Mouse (Mus musculus): ENCODE measurements at regions not wholly inside any gene's neighbourhood (a gene's known extent, or its start where the extent isn't known, plus 50 kb on each side); places are given as distances from the start of the nearest gene placed in this dataset.

- 41% methylated on average over 11 of the region's 11 CpGs for WGBS
- Histone ChIP-seq H3K27ac (no peak overlapping the region), H3K4me1 (replicated peaks) (no peaks in the 10 kb centered on the region), H3K27me3 (peaks cover 31% of the 10 kb centered on the region), H3K9ac (no peak overlapping the region), H3K4me3 (no peak overlapping the region), H3K36me3 (no peaks in the 10 kb centered on the region), H3K4me2 (no peak overlapping the region), H3K9me3 (replicated peaks) (no peaks in the 10 kb centered on the region)
- no peak for ATAC-seq (replicated peaks; ENCODE audit: insufficient number of reproducible peaks, insufficient read depth, low FRiP score, low read depth)
These were observed 94.0 kb downstream of the Mrm1 start for GRCm38 (mm10) chr11:84725177-84725792.

- Histone ChIP-seq H3K36me3 (no peaks in the 10 kb centered on the region), H3K9me3 (replicated peaks) (no peaks in the 10 kb centered on the region), H3K27me3 (peaks cover 31% of the 10 kb centered on the region), H3K4me3 (no peak overlapping the region), H3K4me1 (replicated peaks) (no peaks in the 10 kb centered on the region), H3K9ac (no peak overlapping the region), H3K4me2 (no peak overlapping the region), H3K27ac (no peak overlapping the region)
- ATAC-seq (replicated peaks; ENCODE audit: insufficient number of reproducible peaks, insufficient read depth, low FRiP score, low read depth): no peak
- 3% methylated on average over 18 of the region's 18 CpGs for WGBS
These were observed 95.2 kb downstream of the Mrm1 start for GRCm38 (mm10) chr11:84724080-84724479.

- no peaks in the 10 kb centered on the region for H3K36me3 ChIP-seq
- no peak overlapping the region for H3K27ac ChIP-seq
- H3K27me3 ChIP-seq: peaks cover 31% of the 10 kb centered on the region
- no peak overlapping the region for H3K9ac ChIP-seq
- H3K4me1 ChIP-seq (replicated peaks): no peaks in the 10 kb centered on the region
- no peak overlapping the region for H3K4me2 ChIP-seq
- no peak overlapping the region for H3K4me3 ChIP-seq
- WGBS: 56% methylated on average over 12 of the region's 12 CpGs
- H3K9me3 ChIP-seq (replicated peaks): no peaks in the 10 kb centered on the region
- no peak for ATAC-seq (replicated peaks; ENCODE audit: insufficient number of reproducible peaks, insufficient read depth, low FRiP score, low read depth)
These were observed 96.6 kb downstream of the Mrm1 start for GRCm38 (mm10) chr11:84722658-84723201.

DNA sequence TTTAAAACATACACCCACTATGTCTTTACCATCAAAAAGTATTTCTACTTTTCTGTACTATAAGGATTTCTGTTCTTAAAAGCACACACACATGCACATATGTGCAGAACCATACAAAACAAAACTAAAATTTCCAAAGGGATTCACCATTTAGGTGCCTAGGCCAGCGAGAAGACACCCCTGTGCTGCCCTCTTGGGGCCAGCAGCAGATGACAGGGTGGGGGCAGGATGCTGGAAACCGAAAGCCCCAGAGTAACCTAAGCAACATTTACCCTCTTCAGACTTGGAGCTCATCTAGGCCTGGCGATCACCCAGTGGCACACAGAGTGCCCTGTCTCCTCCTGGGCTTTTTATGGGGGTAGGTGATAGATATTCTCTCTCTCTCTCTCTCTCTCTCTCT is 97.3 kb downstream of the Mrm1 start:
- Histone ChIP-seq H3K27ac (no peak overlapping the region), H3K4me1 (replicated peaks) (no peaks in the 10 kb centered on the region), H3K27me3 (peaks cover 27% of the 10 kb centered on the region), H3K9ac (no peak overlapping the region), H3K36me3 (no peaks in the 10 kb centered on the region), H3K4me2 (no peak overlapping the region), H3K4me3 (no peak overlapping the region), H3K9me3 (replicated peaks) (no peaks in the 10 kb centered on the region)
- WGBS: 39% methylated on average over 3 of the region's 3 CpGs
- no peak for ATAC-seq (replicated peaks; ENCODE audit: insufficient number of reproducible peaks, insufficient read depth, low FRiP score, low read depth)

DNA sequence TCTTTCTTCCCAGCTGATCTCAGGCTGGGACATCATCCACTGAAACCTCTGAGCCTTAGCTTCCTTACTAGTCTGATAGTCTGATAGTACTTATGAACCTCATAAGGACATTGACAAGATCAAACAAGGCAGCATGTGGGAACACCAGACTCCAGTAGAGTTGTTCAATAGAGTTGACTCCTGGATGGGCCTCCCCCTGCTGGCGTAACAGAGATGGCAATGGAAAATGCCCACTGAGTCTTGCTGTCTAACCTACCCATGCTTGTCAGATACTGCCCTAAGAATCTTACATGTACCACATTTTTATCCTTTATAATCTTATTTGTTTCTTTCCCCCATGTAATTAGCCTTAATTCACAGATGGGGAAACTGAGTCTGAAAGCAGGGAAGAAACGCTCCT is 98.2 kb downstream of the Mrm1 start:
- Histone ChIP-seq H3K27ac (no peak overlapping the region), H3K9me3 (replicated peaks) (no peaks in the 10 kb centered on the region), H3K4me3 (no peak overlapping the region), H3K27me3 (peaks cover 21% of the 10 kb centered on the region), H3K4me2 (no peak overlapping the region), H3K9ac (no peak overlapping the region), H3K4me1 (replicated peaks) (no peaks in the 10 kb centered on the region), H3K36me3 (no peaks in the 10 kb centered on the region)
- WGBS: 60% methylated on average over 2 of the region's 2 CpGs
- ATAC-seq (replicated peaks; ENCODE audit: insufficient number of reproducible peaks, insufficient read depth, low FRiP score, low read depth): no peak

DNA sequence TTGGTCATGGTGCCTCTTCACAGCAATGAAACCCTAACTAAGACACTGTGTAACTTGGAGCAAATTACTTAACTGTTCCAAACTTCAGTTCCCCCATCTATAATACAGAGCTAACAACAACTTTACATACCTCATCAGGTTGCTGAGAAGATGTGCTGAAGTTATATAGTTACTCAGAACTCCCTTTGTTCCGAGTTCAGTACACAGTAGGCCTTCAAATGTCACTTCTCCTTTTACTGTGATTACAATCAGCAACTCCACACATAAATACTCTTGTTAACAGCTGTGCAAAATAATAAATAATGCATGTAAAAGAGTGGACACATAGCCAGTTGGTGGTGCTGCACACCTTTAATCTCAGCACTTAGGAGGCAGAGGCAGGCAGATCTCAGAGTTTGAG is 99.5 kb downstream of the Mrm1 start:
- no peaks in the 10 kb centered on the region for H3K4me1 ChIP-seq (replicated peaks)
- H3K4me3 ChIP-seq: no peak overlapping the region
- WGBS: 87% methylated on average over 1 of the region's 1 CpGs
- H3K27ac ChIP-seq: no peak overlapping the region
- no peak for ATAC-seq (replicated peaks; ENCODE audit: insufficient number of reproducible peaks, insufficient read depth, low FRiP score, low read depth)
- no peaks in the 10 kb centered on the region for H3K9me3 ChIP-seq (replicated peaks)
- no peak overlapping the region for H3K4me2 ChIP-seq
- no peak overlapping the region for H3K9ac ChIP-seq
- peaks cover 16% of the 10 kb centered on the region for H3K27me3 ChIP-seq
- H3K36me3 ChIP-seq: no peaks in the 10 kb centered on the region

GRCm38 (mm10) chr11:84712731-84713130 is 106.6 kb downstream of the Mrm1 start:
- H3K4me1 ChIP-seq (replicated peaks): 0 out of 2 replicates have a peak, but pooled peaks cover 1% of the 10 kb centered on the region
- no peak overlapping the region for H3K27ac ChIP-seq
- WGBS: 79% methylated on average over 6 of the region's 6 CpGs
- no peaks in the 10 kb centered on the region for H3K36me3 ChIP-seq
- H3K9ac ChIP-seq: no peak overlapping the region
- no peaks in the 10 kb centered on the region for H3K9me3 ChIP-seq (replicated peaks)
- peaks cover 26% of the 10 kb centered on the region for H3K27me3 ChIP-seq
- H3K4me2 ChIP-seq: no peak overlapping the region
- no peak overlapping the region for H3K4me3 ChIP-seq
- no peak for ATAC-seq (replicated peaks; ENCODE audit: insufficient number of reproducible peaks, insufficient read depth, low FRiP score, low read depth)

GRCm38 (mm10) chr11:84711886-84712285 is 107.4 kb downstream of the Mrm1 start:
- Histone ChIP-seq H3K36me3 (no peaks in the 10 kb centered on the region), H3K4me1 (replicated peaks) (peaks cover 5% of the 10 kb centered on the region; the same call in 1 of the 2 replicates), H3K9ac (no peak overlapping the region), H3K27ac (no peak overlapping the region), H3K27me3 (peaks cover 35% of the 10 kb centered on the region), H3K4me3 (no peak overlapping the region), H3K4me2 (no peak overlapping the region), H3K9me3 (replicated peaks) (no peaks in the 10 kb centered on the region)
- 49% methylated on average over 6 of the region's 6 CpGs for WGBS
- ATAC-seq (replicated peaks; ENCODE audit: insufficient number of reproducible peaks, insufficient read depth, low FRiP score, low read depth): no peak

- H3K4me1 ChIP-seq (replicated peaks): peaks cover 12% of the 10 kb centered on the region
- H3K9ac ChIP-seq: no peak overlapping the region
- H3K27me3 ChIP-seq: peaks cover 41% of the 10 kb centered on the region
- no peaks in the 10 kb centered on the region for H3K36me3 ChIP-seq
- H3K9me3 ChIP-seq (replicated peaks): no peaks in the 10 kb centered on the region
- no peak for ATAC-seq (replicated peaks; ENCODE audit: insufficient number of reproducible peaks, insufficient read depth, low FRiP score, low read depth)
- H3K4me2 ChIP-seq: no peak overlapping the region
- 81% methylated on average over 10 of the region's 10 CpGs for WGBS
- H3K4me3 ChIP-seq: no peak overlapping the region
- H3K27ac ChIP-seq: no peak overlapping the region
These were observed 111.0 kb downstream of the Mrm1 start for GRCm38 (mm10) chr11:84708222-84708730.

DNA sequence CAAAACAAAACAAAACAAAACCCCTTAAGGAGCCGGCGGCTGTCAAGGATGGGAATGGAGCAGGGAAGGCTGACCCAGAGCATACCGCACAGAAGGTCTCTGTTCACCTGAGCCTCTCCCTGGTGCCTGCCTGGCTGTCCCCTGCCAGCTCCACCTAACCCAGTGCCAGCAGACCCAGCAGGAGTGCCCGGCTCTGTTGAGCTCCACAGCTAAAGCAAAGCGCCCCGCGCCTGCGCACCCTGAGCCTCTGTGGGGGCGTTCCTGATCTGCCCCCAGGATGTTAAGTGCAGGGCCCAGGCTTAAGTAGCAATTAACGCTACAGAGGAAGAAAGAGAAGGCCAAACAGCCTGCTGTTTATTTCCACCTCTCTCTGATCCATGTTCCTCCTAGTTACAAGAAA is 111.5 kb downstream of the Mrm1 start:
- Histone ChIP-seq H3K4me2 (no peak overlapping the region), H3K36me3 (no peaks in the 10 kb centered on the region), H3K27me3 (peaks cover 45% of the 10 kb centered on the region), H3K9me3 (replicated peaks) (no peaks in the 10 kb centered on the region), H3K4me3 (no peak overlapping the region), H3K4me1 (replicated peaks) (peaks cover 12% of the 10 kb centered on the region), H3K9ac (no peak overlapping the region), H3K27ac (no peak overlapping the region)
- 25% methylated on average over 10 of the region's 10 CpGs for WGBS
- ATAC-seq (replicated peaks; ENCODE audit: insufficient number of reproducible peaks, insufficient read depth, low FRiP score, low read depth): no peak

DNA sequence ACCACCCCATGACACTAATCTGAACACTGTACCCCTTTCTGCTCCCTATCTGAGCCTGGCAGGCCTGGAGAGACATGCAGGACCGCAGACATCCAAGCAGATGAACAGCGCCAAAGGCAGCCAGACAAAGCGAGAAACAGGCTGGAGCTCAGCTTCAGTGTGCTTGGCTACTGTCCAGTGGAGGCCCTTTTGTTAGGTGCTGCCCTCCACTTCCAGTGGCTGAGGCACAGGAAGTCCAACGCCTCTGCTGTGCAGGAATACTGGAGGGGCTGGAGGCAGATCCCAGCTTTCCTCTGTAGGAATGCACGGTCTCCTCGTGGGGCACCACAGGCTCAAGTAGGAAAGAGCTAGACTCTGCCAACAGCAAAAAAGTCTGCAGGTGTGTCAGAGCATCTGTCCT is 112.6 kb downstream of the Mrm1 start:
- H3K9me3 ChIP-seq (replicated peaks): no peaks in the 10 kb centered on the region
- H3K4me3 ChIP-seq: no peak overlapping the region
- no peak overlapping the region for H3K4me2 ChIP-seq
- H3K4me1 ChIP-seq (replicated peaks): peaks cover 14% of the 10 kb centered on the region
- no peak overlapping the region for H3K9ac ChIP-seq
- H3K27ac ChIP-seq: no peak overlapping the region
- H3K27me3 ChIP-seq: peaks cover 43% of the 10 kb centered on the region
- H3K36me3 ChIP-seq: no peaks in the 10 kb centered on the region
- 19% methylated on average over 6 of the region's 6 CpGs for WGBS
- ATAC-seq (replicated peaks; ENCODE audit: insufficient number of reproducible peaks, insufficient read depth, low FRiP score, low read depth): no peak

Measured in heart, embryonic 15.5 days (tissue).